Mouse (Mus musculus): ENCODE data around the gene Zfand6.
A peak's percentile ranks its signal among the peaks of the same experiment; 100 is the strongest.

Zfand6 gene

GRCm38 (mm10) chr7:84651303-84651986 is 38.3 kb downstream of the Zfand6 start:
- no peak for DNase-seq (ENCODE audit: inconsistent age in 2 of 2, low spot score in 1 of 2)

GRCm38 (mm10) chr7:84649016-84649415 is 40.7 kb downstream of the Zfand6 start:
- DNase-seq (ENCODE audit: inconsistent age in 2 of 2, low spot score in 1 of 2), result no peak

- DNase-seq (ENCODE audit: inconsistent age in 2 of 2, low spot score in 1 of 2), result no peak
These were observed 43.5 kb downstream of the Zfand6 start for GRCm38 (mm10) chr7:84646256-84646655.

GRCm38 (mm10) chr7:84643270-84643998 is 46.3 kb downstream of the Zfand6 start:
- no peak for DNase-seq (ENCODE audit: inconsistent age in 2 of 2, low spot score in 1 of 2)

- peak; percentile 5 to 47 for DNase-seq (ENCODE audit: inconsistent age in 2 of 2, low spot score in 1 of 2)
These were observed 47.4 kb downstream of the Zfand6 start for GRCm38 (mm10) chr7:84642159-84642928.

GRCm38 (mm10) chr7:84636939-84637338 is 52.8 kb downstream of the Zfand6 start:
- no peak for DNase-seq (ENCODE audit: inconsistent age in 2 of 2, low spot score in 1 of 2)

- DNase-seq (ENCODE audit: inconsistent age in 2 of 2, low spot score in 1 of 2), result peak in 1 of 2 experiments; percentile 51
These were observed 57.9 kb downstream of the Zfand6 start for GRCm38 (mm10) chr7:84631878-84632277.

- DNase-seq (ENCODE audit: inconsistent age in 2 of 2, low spot score in 1 of 2), result no peak
These were observed 66.0 kb downstream of the Zfand6 start for GRCm38 (mm10) chr7:84623718-84624117.

- DNase-seq (ENCODE audit: inconsistent age in 2 of 2, low spot score in 1 of 2), result no peak
These were observed 68.8 kb downstream of the Zfand6 start for GRCm38 (mm10) chr7:84620956-84621355.

- no peak for DNase-seq (ENCODE audit: inconsistent age in 2 of 2, low spot score in 1 of 2)
These were observed 70.8 kb downstream of the Zfand6 start for GRCm38 (mm10) chr7:84618951-84619350.

GRCm38 (mm10) chr7:84612445-84612844 is 77.3 kb downstream of the Zfand6 start:
- no peak for DNase-seq (ENCODE audit: inconsistent age in 2 of 2, low spot score in 1 of 2)

GRCm38 (mm10) chr7:84611609-84612008 is 78.2 kb downstream of the Zfand6 start:
- DNase-seq (ENCODE audit: inconsistent age in 2 of 2, low spot score in 1 of 2), result no peak

GRCm38 (mm10) chr7:84606293-84606749 is 83.4 kb downstream of the Zfand6 start, which contains the start of gene Fah:
TSS of gene Fah (minus strand) at chr7:84606722.
- DNase-seq (ENCODE audit: inconsistent age in 2 of 2, low spot score in 1 of 2), result peak; percentile 82 to 91

GRCm38 (mm10) chr7:84605704-84606292 is 84.0 kb downstream of the Zfand6 start:
- peak; percentile 92 to 98 for DNase-seq (ENCODE audit: inconsistent age in 2 of 2, low spot score in 1 of 2)

- no peak for DNase-seq (ENCODE audit: inconsistent age in 2 of 2, low spot score in 1 of 2)
These were observed 84.6 kb downstream of the Zfand6 start for GRCm38 (mm10) chr7:84605033-84605687.

- DNase-seq (ENCODE audit: inconsistent age in 2 of 2, low spot score in 1 of 2), result peak in 1 of 2 experiments; percentile 67
These were observed 85.3 kb downstream of the Zfand6 start for GRCm38 (mm10) chr7:84604501-84604900.

- DNase-seq (ENCODE audit: inconsistent age in 2 of 2, low spot score in 1 of 2), result no peak
These were observed 88.4 kb downstream of the Zfand6 start for GRCm38 (mm10) chr7:84601331-84601730.

- no peak for DNase-seq (ENCODE audit: inconsistent age in 2 of 2, low spot score in 1 of 2)
These were observed 89.1 kb downstream of the Zfand6 start for GRCm38 (mm10) chr7:84600631-84601030.

GRCm38 (mm10) chr7:84596633-84597032 is 93.1 kb downstream of the Zfand6 start:
- no peak for DNase-seq (ENCODE audit: inconsistent age in 2 of 2, low spot score in 1 of 2)

- no peak for DNase-seq (ENCODE audit: inconsistent age in 2 of 2, low spot score in 1 of 2)
These were observed 93.8 kb downstream of the Zfand6 start for GRCm38 (mm10) chr7:84596002-84596401.

- DNase-seq (ENCODE audit: inconsistent age in 2 of 2, low spot score in 1 of 2), result no peak
These were observed 94.8 kb downstream of the Zfand6 start for GRCm38 (mm10) chr7:84594917-84595303.

Measured in adrenal gland, adult (tissue).